In genomic region chr15:80277107-80277506, GRCm38 (mm10) we compare ENCODE assay signal across 15 mouse cellular contexts. TPM values are rescaled to one million over a fixed set of nuclear protein-coding genes. Genes with fewer than 3 reads are reported as not detected.
A peak's percentile ranks its signal among the peaks of the same experiment; 100 is the strongest.
DNase-seq lines count a peak whose midpoint lies in the region; ATAC-seq and TF ChIP-seq lines count a peak whose summit lies in the region.
"Had no signal": no experiment of that assay in that cellular context is flagged by ENCODE, and none has a peak within 500 bp of the region (broad histone marks: within the 10 kb centered on the region; RNA-seq: fewer than 3 reads in every experiment).

No protein-coding gene starts in this region.

- peak; percentile 46 for DNase-seq in forebrain, postnatal 0 days
- DNase-seq in midbrain, embryonic 11.5 days (ENCODE audit: low spot score, missing footprints), result no peak
- DNase-seq in MN1 (ENCODE audit: low spot score), result peak; percentile 83
- DNase-seq in cerebellum, postnatal 14 days, result peak; percentile 68 to 72
- no peak for DNase-seq in adrenal gland, adult (ENCODE audit: inconsistent age in 2 of 2, low spot score in 1 of 2)
- no peak for DNase-seq in urinary bladder, postnatal 36 days (ENCODE audit: low spot score in 2 of 2)
- DNase-seq: right cerebral cortex, adult 18-20 months had no signal

- 34% methylated on average over 9 of the region's 9 CpGs for WGBS in forebrain, postnatal 0 days
- WGBS in forebrain, embryonic 12.5 days, result 45% methylated on average over 9 of the region's 9 CpGs
- 44% methylated on average over 9 of the region's 9 CpGs for WGBS in midbrain, embryonic 13.5 days
- WGBS in midbrain, embryonic 11.5 days, result 42% methylated on average over 9 of the region's 9 CpGs

- no peak overlapping the region for H3K4me3 ChIP-seq in forebrain, postnatal 0 days (ENCODE audit: low read depth, low read length)
- H3K4me3 ChIP-seq in forebrain, embryonic 12.5 days (replicated peaks), result no peak overlapping the region
- no peak overlapping the region for H3K4me3 ChIP-seq in midbrain, embryonic 13.5 days (replicated peaks)
- no peak overlapping the region for H3K4me3 ChIP-seq in midbrain, embryonic 11.5 days (ENCODE audit: low read depth, low read length)
- H3K4me3 ChIP-seq: heart, embryonic 12.5 days; limb, embryonic 15.5 days; neural tube, embryonic 12.5 days had no signal

- H3K27me3 ChIP-seq in forebrain, postnatal 0 days (ENCODE audit: insufficient read depth, low read length), result peaks cover 1% of the 10 kb centered on the region; the same call in 1 of the 2 replicates
- H3K27me3 ChIP-seq in forebrain, embryonic 12.5 days, result peaks cover 44% of the 10 kb centered on the region
- H3K27me3 ChIP-seq in midbrain, embryonic 13.5 days, result peaks cover 44% of the 10 kb centered on the region
- no peaks in the 10 kb centered on the region for H3K27me3 ChIP-seq in midbrain, embryonic 11.5 days (ENCODE audit: control insufficient read depth, insufficient read depth, low read length)

- H3K9me3 ChIP-seq in forebrain, postnatal 0 days (ENCODE audit: low read length), result no peaks in the 10 kb centered on the region
- H3K9me3 ChIP-seq in forebrain, embryonic 12.5 days, result no peaks in the 10 kb centered on the region
- no peaks in the 10 kb centered on the region for H3K9me3 ChIP-seq in midbrain, embryonic 13.5 days
- H3K9me3 ChIP-seq in midbrain, embryonic 11.5 days (ENCODE audit: control insufficient read depth, low read length), result no peaks in the 10 kb centered on the region
- H3K9me3 ChIP-seq: heart, embryonic 12.5 days; limb, embryonic 15.5 days; neural tube, embryonic 12.5 days had no signal

- no peak overlapping the region for H3K4me2 ChIP-seq in forebrain, postnatal 0 days (ENCODE audit: low read depth)
- no peak overlapping the region for H3K4me2 ChIP-seq in forebrain, embryonic 12.5 days
- no peak overlapping the region for H3K4me2 ChIP-seq in midbrain, embryonic 13.5 days (replicated peaks)
- no peak overlapping the region for H3K4me2 ChIP-seq in midbrain, embryonic 11.5 days
- H3K4me2 ChIP-seq: heart, embryonic 12.5 days; limb, embryonic 15.5 days; neural tube, embryonic 12.5 days had no signal

- peak; percentile 60 for ATAC-seq in forebrain, postnatal 0 days
- ATAC-seq in forebrain, embryonic 12.5 days (ENCODE audit: low FRiP score), result no peak
- 0 out of 2 replicates have a peak, but pooled peaks have one; percentile 32 for ATAC-seq in midbrain, embryonic 13.5 days
- no peak for ATAC-seq in midbrain, embryonic 11.5 days (ENCODE audit: low FRiP score)

- peak; percentile 65 for TF ChIP-seq CTCF in forebrain, postnatal 0 days (IDR thresholded peaks at IDR 0.05; ENCODE audit: low read depth)

- H3K9ac ChIP-seq in forebrain, postnatal 0 days, result no peak overlapping the region
- H3K9ac ChIP-seq in forebrain, embryonic 12.5 days, result no peak overlapping the region
- no peak overlapping the region for H3K9ac ChIP-seq in midbrain, embryonic 13.5 days (replicated peaks)
- no peak overlapping the region for H3K9ac ChIP-seq in midbrain, embryonic 11.5 days (ENCODE audit: low read length)
- H3K9ac ChIP-seq: heart, embryonic 12.5 days; limb, embryonic 15.5 days; neural tube, embryonic 12.5 days had no signal

- no peak overlapping the region for H3K27ac ChIP-seq in forebrain, postnatal 0 days (ENCODE audit: low read depth, low read length)
- H3K27ac ChIP-seq in forebrain, embryonic 12.5 days, result no peak overlapping the region
- H3K27ac ChIP-seq in midbrain, embryonic 13.5 days, result no peak overlapping the region
- no peak overlapping the region for H3K27ac ChIP-seq in midbrain, embryonic 11.5 days (ENCODE audit: low read depth, low read length)
- H3K27ac ChIP-seq: limb, embryonic 15.5 days; neural tube, embryonic 12.5 days had no signal

- H3K36me3 ChIP-seq in forebrain, postnatal 0 days (ENCODE audit: insufficient read depth), result no peaks in the 10 kb centered on the region
- no peaks in the 10 kb centered on the region for H3K36me3 ChIP-seq in forebrain, embryonic 12.5 days (replicated peaks)
- H3K36me3 ChIP-seq in midbrain, embryonic 13.5 days, result no peaks in the 10 kb centered on the region
- H3K36me3 ChIP-seq in midbrain, embryonic 11.5 days (ENCODE audit: control insufficient read depth, insufficient read depth, low read length), result no peaks in the 10 kb centered on the region
- H3K36me3 ChIP-seq: heart, embryonic 12.5 days; limb, embryonic 15.5 days; neural tube, embryonic 12.5 days had no signal

- H3K4me1 ChIP-seq in forebrain, postnatal 0 days (ENCODE audit: insufficient read depth), result 0 out of 2 replicates have a peak, but pooled peaks cover 1% of the 10 kb centered on the region
- peaks cover 15% of the 10 kb centered on the region for H3K4me1 ChIP-seq in forebrain, embryonic 12.5 days
- peaks cover 9% of the 10 kb centered on the region for H3K4me1 ChIP-seq in midbrain, embryonic 13.5 days (replicated peaks)
- H3K4me1 ChIP-seq in midbrain, embryonic 11.5 days (ENCODE audit: control insufficient read depth, insufficient read depth, low read length), result peaks cover 3% of the 10 kb centered on the region; the same call in 1 of the 2 replicates
- H3K4me1 ChIP-seq: heart, embryonic 12.5 days; limb, embryonic 15.5 days had no signal

RNA-seq across cellular contexts. Expression of gene Cacna1i, which starts 9.9 kb away (rescaled TPM):
- total RNA-seq in forebrain, postnatal 0 days (2014; rRNA removed), result 11.1 and 12.5 TPM in 2 replicates
- polyA plus RNA-seq in forebrain, postnatal 0 days (2015; fragmentation: Nextera tagmentation; extraction: Ambion mirVana), result 0.34 and 0.58 TPM in 2 replicates
- 0.17 and 0.21 TPM in 2 replicates for polyA plus RNA-seq in forebrain, embryonic 12.5 days (2016; fragmentation: Nextera tagmentation; extraction: Ambion mirVana)
- 0.32 and 0.50 TPM in 2 replicates for polyA plus RNA-seq in midbrain, embryonic 13.5 days (2015; fragmentation: Nextera tagmentation; extraction: Ambion mirVana)
- 0.03 and 0.05 TPM in 2 replicates for polyA plus RNA-seq in midbrain, embryonic 11.5 days (2014; fragmentation: Nextera tagmentation; extraction: Ambion mirVana)
- polyA plus RNA-seq: embryonic facial prominence, embryonic 11.5 days; heart, embryonic 12.5 days; lung, embryonic 16.5 days had no signal

RNA-seq across cellular contexts. Expression of gene Rps19bp1, which starts 13.0 kb away (rescaled TPM):
- 38.7 and 56.6 TPM in 2 replicates for total RNA-seq in forebrain, postnatal 0 days (2014; rRNA removed)
- polyA plus RNA-seq in forebrain, postnatal 0 days (2015; fragmentation: Nextera tagmentation; extraction: Ambion mirVana), result 84.7 and 98.9 TPM in 2 replicates
- polyA plus RNA-seq in forebrain, embryonic 12.5 days (2016; fragmentation: Nextera tagmentation; extraction: Ambion mirVana), result 57.4 and 65.2 TPM in 2 replicates
- 72.9 and 77.8 TPM in 2 replicates for polyA plus RNA-seq in midbrain, embryonic 13.5 days (2015; fragmentation: Nextera tagmentation; extraction: Ambion mirVana)
- 70.9 and 75.4 TPM in 2 replicates for polyA plus RNA-seq in midbrain, embryonic 11.5 days (2014; fragmentation: Nextera tagmentation; extraction: Ambion mirVana)

RNA-seq across cellular contexts. Expression of gene Atf4, which starts 22.1 kb away (rescaled TPM):
- 163 and 164 TPM in 2 replicates for total RNA-seq in forebrain, postnatal 0 days (2014; rRNA removed)
- 103 and 109 TPM in 2 replicates for polyA plus RNA-seq in forebrain, postnatal 0 days (2015; fragmentation: Nextera tagmentation; extraction: Ambion mirVana)
- polyA plus RNA-seq in forebrain, embryonic 12.5 days (2016; fragmentation: Nextera tagmentation; extraction: Ambion mirVana), result 132 and 142 TPM in 2 replicates
- polyA plus RNA-seq in midbrain, embryonic 13.5 days (2015; fragmentation: Nextera tagmentation; extraction: Ambion mirVana), result 133 and 134 TPM in 2 replicates
- 137 and 144 TPM in 2 replicates for polyA plus RNA-seq in midbrain, embryonic 11.5 days (2014; fragmentation: Nextera tagmentation; extraction: Ambion mirVana)

RNA-seq across cellular contexts. Expression of gene AC140267.1, which starts 41.5 kb away (rescaled TPM):
- not detected in 2 replicates for total RNA-seq in forebrain, postnatal 0 days (2014; rRNA removed)
- not detected in 2 replicates for polyA plus RNA-seq in forebrain, postnatal 0 days (2015; fragmentation: Nextera tagmentation; extraction: Ambion mirVana)
- polyA plus RNA-seq in forebrain, embryonic 12.5 days (2016; fragmentation: Nextera tagmentation; extraction: Ambion mirVana), result not detected in 2 replicates
- polyA plus RNA-seq in midbrain, embryonic 13.5 days (2015; fragmentation: Nextera tagmentation; extraction: Ambion mirVana), result not detected in 2 replicates
- polyA plus RNA-seq in midbrain, embryonic 11.5 days (2014; fragmentation: Nextera tagmentation; extraction: Ambion mirVana), result not detected in 2 replicates
- polyA plus RNA-seq: embryonic facial prominence, embryonic 11.5 days; limb, embryonic 15.5 days; lung, embryonic 16.5 days; testis, adult 2 months had no signal

RNA-seq across cellular contexts. Expression of gene Mief1, which starts 43.3 kb away (rescaled TPM):
- total RNA-seq in forebrain, postnatal 0 days (2014; rRNA removed), result 28.1 and 37.0 TPM in 2 replicates
- polyA plus RNA-seq in forebrain, postnatal 0 days (2015; fragmentation: Nextera tagmentation; extraction: Ambion mirVana), result 13.5 and 20.0 TPM in 2 replicates
- 38.6 and 44.2 TPM in 2 replicates for polyA plus RNA-seq in forebrain, embryonic 12.5 days (2016; fragmentation: Nextera tagmentation; extraction: Ambion mirVana)
- polyA plus RNA-seq in midbrain, embryonic 13.5 days (2015; fragmentation: Nextera tagmentation; extraction: Ambion mirVana), result 42.2 and 43.8 TPM in 2 replicates
- polyA plus RNA-seq in midbrain, embryonic 11.5 days (2014; fragmentation: Nextera tagmentation; extraction: Ambion mirVana), result 35.5 and 40.8 TPM in 2 replicates

Comparison
In these comparisons a context has a peak if more than half of its experiments do, and no peak if none do; other contexts are left out.
1. ATAC-seq: peak in forebrain, postnatal 0 days (single experiment) and midbrain, embryonic 13.5 days (single experiment); none in forebrain, embryonic 12.5 days (single experiment) and midbrain, embryonic 11.5 days (single experiment).
2. DNase-seq: peak in forebrain, postnatal 0 days (single experiment), MN1 (single experiment) and cerebellum, postnatal 14 days (2 of 2); none in midbrain, embryonic 11.5 days (single experiment), adrenal gland, adult (0 of 2) and urinary bladder, postnatal 36 days (0 of 2).